Mouse (Mus musculus): ENCODE data around the gene Gpr132.

DNA sequence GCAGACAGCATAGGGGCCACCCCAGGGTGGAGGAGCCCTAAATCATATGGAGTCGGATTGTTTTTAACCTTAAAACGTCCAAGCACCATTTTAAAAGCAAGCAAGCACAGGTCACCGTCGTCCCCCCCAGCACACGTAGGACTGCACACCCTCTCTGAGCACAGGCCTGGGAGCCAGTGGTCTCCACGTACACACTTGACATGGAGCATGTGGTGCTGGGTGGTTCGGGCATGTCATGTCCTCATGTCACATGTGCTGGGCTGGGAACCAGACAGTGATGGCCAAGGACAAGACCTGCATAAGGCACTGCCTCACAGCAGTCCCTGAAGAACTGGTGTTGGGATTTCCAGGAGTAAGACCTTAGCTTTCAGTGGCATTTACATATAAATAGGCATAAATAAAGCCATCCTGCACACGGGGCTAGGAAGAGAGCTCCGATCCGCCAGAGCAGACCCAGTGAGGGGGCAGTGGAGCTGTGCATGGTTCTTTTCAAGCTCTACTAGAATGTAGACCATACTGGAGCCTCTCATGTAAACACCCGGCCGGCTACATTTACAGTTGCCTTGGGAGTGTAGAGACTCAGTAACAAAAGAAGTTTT lies 47.5 kb downstream of the Gpr132 start:
- TF ChIP-seq CTCF (IDR thresholded peaks at IDR 0.05 in 2 of 3, conservative IDR thresholded peaks at IDR 0.05 in 1 of 3; ENCODE audit: control insufficient read depth in 1 of 3, insufficient read depth in 1 of 3, low read depth in 2 of 3, low read length in 3 of 3, poor library complexity in 1 of 3, severe bottlenecking in 1 of 3) (no peak), TBP (IDR thresholded peaks at IDR 0.05; ENCODE audit: low read depth, low read length) (no peak), ZC3H11A (IDR thresholded peaks at IDR 0.05; ENCODE audit: low read depth, low read length) (no peak), GATA1 (IDR thresholded peaks at IDR 0.05; ENCODE audit: low read depth, low read length) (no peak), MAZ (IDR thresholded peaks at IDR 0.05; ENCODE audit: low read depth, low read length) (no peak), ZMIZ1 (IDR thresholded peaks at IDR 0.05; ENCODE audit: low read depth, low read length) (no peak), BHLHE40 (IDR thresholded peaks at IDR 0.05; ENCODE audit: borderline replicate concordance, low read depth, low read length) (no peak), MAX (IDR thresholded peaks at IDR 0.05; ENCODE audit: low read length) (no peak), ELF1 (IDR thresholded peaks at IDR 0.05; ENCODE audit: low read depth, low read length) (no peak), POLR2A (IDR thresholded peaks at IDR 0.05; ENCODE audit: control insufficient read depth in 1 of 2, insufficient read depth in 1 of 2, low read depth in 1 of 2, low read length in 2 of 2, poor library complexity in 1 of 2) (no peak), MAFK (IDR thresholded peaks at IDR 0.05; ENCODE audit: borderline replicate concordance, low read depth, low read length) (no peak)

Data from MEL (cell line).